Mouse (Mus musculus) urinary bladder, postnatal 10 days (tissue): Measurements from ENCODE around the gene Usp54.
"Not testable (repeated sequence)": the region's sequence is repeated elsewhere in the genome, so short reads cannot be mapped to it uniquely, and the experiment has no call there.

Experiments
- DNase-seq: peaks from one replicate; pipeline ENCODE4 v3.0.0; 2022; ENCODE audit warnings: low spot score

Usp54 gene

DNA sequence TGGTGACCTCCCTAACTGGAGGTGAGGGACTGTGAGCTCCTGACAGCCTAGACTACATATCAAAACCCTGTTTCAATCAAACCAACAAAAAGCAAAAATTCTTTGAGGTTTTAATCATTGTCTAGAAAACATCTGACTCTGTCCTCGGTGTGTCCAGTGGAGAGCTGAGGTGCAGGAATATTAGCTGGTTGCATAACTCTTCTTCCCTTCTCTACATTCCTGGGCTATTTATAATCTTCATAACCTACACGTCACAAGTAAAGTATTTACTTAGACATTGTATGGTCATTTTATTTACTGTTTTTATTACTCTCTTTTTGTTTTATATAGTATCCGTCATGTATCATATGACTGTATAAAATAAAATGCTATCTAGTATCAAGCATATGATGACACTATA lies 31.3 kb downstream of the Usp54 start:
- DNase-seq, result no peak

DNA sequence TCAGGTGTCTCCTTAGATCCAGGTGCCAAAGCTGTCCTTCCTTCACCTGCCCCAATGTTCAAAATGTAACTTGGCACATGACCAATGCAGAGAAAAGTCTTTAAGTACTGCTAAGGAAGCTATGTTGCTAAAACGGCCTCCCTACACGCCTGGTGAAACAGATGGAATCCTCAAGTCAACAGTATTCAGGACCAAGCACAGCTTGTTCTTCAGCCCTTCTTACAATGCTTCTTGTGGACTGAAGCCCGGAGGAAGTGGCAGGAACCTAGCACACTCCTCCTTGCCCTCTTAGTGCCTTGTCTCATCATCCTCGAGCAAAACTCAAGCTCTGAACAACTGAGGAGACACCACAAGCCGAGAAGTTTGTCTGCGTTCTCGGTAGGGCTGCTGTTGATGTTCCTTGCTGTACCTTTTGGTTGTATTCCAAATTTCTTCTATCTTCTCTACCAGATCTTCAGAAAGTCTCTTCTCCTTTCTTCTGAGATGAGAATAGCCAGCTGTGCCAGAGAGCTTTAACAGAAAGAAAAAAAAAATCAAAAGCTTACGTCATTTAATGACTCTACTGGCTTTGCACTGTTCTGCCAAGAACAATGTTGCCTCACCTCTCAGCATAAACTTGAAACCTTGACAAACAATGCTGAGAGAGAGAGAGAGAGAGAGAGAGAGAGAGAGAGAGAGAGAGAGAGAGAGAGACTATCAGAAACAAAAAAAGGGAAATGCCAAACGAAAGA lies 33.3 kb downstream of the Usp54 start:
- no peak for DNase-seq

DNA sequence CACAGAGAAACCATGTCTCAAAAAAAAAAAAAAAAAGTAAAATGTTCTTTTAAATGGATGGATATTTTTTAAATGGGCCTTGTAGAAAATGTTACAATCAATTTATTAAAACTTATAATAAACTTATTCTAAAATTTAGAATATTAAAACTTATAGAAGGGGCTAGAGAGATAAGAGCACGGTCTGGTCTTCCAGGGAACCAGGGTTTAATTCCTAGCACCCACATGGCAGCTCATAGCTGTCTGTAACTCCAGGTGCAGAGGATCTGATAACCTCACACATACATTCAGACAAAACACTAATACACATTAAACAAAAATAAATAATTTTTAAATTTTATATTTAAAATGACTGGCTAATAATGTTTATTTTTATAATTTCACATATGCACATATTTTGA lies 39.6 kb downstream of the Usp54 start:
- DNase-seq, result no peak

DNA sequence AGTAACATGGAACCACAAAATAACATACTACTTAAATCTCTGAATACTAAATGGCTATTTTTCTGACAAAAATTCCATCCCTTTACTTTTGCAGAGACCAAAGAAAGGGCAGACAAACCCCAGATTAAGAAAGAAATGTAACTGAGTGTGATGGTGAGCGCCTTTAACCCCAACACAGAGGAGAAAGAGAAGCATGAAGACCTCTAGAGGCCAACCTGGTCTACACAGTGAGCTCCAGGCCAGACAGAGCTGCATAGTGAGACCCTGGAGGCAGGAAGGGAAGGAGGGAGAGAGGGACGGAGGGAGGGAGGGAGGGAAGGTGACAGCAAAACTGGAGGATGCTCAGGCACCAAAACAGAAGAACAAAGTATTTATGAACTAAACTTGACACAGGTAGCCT lies 40.7 kb downstream of the Usp54 start:
- DNase-seq, result no peak

DNA sequence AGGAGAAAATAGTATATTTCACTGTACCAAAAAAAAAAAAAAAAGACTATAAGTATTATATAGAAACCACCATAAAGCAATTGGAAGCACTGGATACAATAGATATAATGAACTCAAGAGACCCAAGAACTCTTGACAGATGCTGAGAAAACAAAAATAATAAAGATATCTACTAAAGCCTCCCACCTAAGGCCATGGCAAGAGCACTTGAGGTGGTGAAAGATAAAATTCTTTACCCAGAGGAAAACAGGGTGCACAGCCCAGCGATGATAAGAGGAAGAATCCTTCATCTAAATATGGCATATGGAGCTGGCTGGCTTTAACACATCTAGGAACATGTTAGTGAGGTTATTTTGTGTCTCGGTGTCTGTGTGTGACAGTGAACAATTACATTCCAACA lies 41.3 kb downstream of the Usp54 start:
- no peak for DNase-seq

DNA sequence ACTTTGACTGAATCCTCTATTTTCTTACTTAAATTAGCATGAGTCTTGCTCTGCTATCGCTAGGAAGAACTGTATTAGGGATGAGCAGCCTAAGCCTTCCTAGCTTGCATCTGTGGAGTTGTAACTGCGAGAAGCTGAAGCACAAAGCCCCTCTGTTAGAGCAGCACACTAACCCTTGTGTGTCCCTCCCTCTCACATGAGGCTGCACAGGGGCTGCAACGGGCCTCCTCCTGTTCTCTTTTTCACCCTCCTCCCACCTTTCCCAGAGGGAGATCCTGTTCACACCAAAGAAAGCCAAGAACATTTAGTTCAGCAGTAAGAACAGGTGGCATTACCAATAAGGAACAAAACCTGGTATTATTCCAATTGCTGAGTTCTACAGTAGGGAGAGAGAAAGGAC lies 45.1 kb downstream of the Usp54 start:
- no peak for DNase-seq

DNA sequence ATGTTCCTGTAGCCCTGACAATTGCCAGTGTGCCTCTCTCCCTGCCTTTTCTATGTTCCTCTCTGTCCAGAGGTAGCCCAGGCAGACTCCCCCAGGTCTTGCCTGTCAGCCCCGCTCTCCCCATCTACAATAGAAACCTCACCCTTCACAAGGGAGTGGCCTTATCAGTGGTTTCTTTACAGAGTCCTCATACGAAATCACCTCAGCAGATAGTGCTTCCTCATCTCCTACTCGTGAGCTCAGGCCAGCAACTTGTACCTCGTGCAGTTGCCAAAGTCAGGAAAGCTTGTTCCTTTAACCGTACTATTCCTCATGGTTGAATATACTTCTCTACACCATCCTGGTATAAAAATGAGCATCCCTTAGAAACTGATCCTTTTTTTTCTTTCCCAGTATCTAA lies 53.4 kb downstream of the Usp54 start:
- no peak for DNase-seq

DNA sequence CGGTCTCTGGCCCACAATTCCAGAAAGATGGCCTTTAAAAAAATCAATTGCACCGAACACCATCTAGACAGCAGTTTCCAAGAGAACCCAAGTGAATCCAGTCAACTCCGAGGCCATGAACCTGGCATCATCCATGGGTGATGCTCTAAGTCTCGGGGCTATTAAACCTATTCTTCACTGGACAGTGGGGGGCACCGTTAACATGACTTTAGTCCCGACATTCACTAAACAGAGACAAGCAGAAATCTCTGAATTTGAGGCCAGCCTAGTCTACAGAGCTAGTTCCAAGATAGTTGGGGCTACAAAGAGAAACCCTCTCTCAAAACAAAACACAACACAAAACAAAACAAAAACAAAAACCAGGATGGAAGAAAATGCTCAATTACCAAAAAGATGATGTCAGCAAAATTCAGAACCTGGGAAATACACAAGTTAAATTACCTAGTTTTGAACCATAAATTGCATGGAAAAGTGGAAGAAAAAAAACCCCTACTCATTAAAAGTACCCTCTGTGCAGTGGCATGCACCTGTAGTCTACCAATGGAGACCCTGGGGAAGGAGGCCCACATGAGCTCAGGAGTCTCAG lies 61.9 kb downstream of the Usp54 start:
- no peak for DNase-seq

DNA sequence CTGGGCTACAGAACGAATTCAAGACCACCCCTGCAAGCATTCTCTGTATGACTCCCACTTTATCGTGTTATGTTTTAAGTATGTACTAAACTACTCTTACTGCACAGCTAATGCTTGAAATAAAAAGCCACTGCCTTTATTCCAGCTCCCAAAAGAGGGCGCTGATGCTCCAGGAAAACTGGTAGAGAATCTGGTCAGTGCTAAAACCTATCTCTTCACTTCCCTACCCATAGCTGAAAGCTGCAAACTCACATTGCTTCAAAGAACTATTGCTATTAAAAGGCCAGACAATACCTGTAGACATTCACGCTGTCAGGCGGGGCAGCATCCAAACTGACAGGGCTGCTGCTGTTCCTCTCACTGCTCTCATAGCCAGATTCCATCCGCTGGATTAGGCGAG lies 64.7 kb downstream of the Usp54 start:
- DNase-seq, result no peak

DNA sequence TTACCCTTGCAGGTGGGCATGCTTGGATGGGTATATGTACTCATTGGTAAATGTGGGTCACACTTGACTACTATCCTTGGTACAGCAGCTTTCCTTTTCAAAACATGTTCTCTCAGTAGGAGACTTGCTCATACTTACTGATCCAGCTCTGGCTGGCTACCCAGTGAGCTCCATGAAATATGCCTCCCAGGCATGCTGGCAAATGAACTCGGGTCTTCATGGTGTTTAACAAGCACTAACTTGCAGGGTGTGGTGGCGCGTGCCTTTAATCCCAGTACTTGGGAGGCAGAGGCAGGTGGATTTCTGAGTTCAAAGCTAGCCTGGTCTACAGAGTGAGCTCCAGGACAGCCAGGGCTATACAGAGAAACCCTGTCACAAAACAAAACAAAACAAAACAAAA lies 67.7 kb downstream of the Usp54 start:
- not testable (repeated sequence) for DNase-seq

DNA sequence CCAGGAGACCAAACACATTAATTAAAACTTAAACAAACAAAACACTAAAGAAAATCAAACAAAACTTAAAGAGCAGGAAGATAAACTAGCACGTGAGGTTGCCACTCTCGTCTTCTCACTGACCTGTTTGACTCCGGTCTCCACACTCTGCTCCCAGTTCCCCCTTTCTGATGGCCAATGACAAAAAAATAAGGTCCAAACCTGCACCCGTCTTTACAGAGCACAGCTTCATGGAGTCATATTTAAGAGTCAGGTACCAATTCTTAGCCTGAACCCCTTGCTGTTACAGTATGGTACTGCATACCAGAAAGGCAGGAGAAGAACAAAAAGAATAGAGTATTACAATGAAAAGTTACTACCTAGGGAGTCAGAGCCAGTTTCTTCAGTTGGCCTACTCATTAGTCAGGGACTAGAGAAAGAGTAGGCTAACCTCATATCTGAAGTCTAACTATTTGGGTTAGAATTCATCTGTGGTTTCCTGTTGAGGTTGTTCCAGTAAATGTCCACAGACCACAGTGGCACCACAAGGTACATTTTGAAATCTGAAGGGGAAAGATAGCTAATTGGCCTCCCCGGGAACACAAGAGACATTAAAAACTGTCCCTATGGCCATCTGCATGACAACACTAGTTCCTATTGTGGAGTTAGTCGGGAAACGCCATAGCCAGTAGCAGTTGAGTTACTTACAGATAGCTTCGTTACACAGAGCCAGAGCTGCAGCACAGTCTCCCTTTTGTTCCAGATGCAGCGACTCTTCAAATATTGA lies 75.4 kb downstream of the Usp54 start:
- DNase-seq, result no peak

DNA sequence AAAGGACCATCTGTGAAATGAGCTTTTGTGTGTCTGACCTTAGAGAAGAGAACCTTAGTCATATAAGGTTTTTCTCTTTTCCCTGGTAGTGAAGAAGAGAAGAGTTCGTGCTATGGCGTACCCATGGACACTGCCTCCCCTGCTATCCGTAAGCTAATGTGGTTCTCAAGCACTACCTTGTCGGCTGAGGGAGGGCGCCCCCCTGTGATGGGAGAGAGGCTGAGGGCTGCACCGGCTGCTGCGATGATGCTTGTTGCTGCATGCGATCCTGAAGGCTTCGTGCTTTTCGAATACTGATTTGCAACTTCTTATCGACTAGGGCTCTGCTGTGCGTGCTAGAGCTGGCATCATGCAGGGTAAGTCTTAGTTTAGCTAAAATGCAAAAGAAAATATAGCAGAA lies 76.2 kb downstream of the Usp54 start:
- DNase-seq, result no peak

DNA sequence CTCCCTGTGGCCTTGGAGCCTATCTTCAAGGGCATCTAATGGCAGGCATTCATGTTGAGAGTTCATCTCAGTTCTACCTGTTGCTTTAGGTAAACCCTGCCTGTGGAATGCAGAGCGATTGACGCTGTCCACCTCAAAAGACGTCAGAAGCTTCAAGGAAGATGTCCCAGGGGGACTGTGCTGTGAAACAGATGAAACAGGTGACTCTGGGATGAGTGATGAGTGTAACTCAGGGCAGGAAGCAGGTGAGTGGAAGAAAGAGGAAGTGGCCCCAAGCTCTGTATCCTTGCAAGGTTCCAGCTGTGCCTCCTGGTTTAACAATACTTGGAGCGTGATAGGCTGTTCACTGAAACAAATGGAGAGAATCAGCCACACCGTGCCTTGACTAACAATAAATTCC lies 79.0 kb downstream of the Usp54 start:
- no peak for DNase-seq

DNA sequence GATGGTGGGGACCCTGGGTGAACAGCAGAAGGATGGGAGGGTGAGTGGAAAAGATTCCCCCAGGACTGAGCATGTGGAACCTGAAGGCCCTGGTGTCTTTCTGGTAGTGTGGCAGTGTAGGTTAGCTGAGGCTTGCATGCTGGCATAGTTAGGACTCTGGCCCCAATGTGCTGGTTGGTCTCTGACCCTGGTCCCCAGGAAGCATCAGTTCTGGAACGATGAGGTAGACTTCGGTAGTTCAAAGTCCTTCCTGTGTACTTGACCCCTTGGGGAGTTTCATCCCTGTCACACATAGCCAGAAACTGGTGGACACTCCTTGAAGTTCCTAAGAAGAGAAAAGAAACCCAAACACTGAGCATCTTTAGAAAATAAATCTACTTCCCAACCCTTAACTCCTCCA lies 90.7 kb downstream of the Usp54 start:
- no peak for DNase-seq

DNA sequence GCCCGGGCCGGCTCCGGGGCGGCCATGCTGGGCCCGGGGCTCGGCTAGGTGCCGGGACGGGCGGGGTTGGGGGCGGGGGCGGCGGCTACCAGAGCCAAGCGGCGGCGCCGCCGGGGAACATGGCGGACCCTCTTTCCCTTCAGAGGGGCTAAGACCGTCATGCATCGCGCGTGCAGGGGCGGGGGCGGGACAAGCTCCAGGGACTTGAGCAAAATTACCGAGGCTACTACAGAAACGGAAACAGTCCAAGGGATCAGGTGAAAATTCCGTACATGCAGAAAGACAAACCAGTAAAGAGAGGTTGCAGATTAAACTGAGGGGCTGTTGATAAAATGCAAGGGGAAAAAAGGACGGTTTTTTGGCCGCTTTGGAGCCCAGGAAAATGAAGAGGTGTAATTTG lies 94.4 kb downstream of the Usp54 start, which contains the start of gene Ppp3cb:
Gene Ppp3cb (minus strand): TSS at position 159 of the 400 bp plus-strand sequence.
- peak; percentile 36 for DNase-seq

DNA sequence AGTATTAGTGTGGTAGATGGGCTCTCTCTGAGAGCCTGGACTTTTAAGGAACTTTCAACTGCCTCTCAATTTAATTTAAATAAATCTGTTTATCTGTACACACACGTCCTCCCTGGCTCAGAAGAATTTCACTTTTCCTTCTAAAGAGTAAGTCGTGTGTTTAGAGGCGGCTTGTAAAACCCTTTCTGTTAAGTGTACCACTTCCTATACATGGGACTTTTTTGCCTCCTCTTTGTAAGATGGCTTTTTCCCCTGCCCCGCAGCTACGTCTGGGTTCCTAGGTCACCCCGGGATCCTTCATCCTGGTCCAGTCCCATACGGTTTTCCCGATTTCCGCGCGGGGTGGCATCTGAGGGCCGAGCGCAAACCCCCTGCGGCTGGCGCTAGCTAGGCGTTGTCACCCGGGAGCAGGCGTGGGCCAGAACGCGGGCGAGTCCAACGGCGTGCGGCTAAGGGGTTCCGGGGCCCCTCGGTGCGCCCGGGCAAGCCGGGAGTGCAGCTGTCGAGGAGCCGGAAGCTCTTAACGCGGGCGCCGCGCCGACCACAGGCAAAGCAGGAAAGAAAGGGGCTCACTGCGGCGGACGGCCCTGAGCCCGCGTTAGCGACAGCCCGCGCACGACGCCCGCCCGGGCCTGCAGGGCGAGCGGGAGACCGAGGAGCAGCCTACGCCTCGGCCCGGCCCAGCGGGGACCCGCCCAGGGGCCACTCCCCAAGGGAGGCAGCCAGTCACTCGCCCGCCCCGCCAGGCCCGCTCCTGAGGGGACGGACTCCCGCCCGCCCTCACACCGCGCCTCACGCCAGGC lies 95.1 kb downstream of the Usp54 start:
- peak; percentile 71 for DNase-seq

DNA sequence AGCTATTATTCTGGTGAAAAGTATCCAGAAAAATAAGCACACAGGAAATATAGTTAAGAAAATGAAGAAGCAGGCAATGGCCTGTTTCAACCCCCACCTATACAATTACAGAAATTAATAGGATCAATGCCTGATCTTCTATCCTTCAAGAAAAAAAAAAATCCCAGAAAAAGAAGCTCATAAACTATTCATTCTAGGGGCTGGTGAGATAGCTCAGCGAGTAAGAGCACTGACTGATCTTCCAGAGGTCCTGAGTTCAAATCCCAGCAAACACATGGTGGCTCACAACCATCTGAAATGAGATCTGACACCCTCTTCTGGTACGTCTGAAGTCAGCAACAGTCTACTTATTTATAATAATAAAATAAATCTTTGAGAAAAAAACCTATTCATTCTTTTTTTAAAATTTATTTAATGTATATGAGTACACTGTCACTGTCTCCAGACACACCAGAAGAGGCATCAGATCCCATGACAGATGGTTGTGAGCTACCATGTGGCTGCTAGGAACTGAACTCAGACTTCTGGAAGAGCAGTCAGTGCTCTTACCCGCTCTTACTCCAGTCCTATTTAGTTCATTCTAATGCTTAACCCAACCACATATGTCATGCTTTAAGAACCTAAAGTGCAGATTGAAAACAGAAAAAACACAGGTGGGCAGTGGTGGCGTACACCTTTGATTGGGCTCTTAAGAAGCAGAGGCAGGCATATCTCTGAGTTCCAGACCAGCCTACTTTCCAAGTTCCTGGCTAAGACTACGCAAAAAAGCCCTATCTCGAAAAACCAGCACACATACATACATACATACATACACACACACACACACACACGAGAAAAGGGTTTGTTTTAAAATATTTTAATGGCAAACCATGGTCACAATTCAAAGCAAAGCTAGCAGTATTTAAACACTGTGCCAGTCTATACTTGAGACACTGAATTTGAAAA lies 96.1 kb downstream of the Usp54 start:
- no peak for DNase-seq

DNA sequence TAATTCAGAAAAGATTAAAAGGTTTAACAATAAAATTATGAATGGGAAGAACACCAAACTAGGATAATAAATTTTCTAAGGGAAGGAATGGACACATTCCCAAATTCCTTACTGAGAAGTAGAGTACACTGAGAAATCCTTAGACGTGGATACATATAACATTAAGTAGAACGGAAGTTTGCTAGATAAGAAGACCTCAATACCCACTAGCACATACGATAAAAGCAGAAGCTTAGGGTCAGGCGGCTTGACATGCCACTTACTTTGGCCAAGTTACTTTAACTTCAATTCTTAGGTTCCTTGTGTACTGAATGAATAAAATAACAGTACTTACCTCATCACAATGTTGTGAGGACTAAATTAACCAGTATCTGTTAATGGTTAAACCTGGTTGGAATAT lies 111.2 kb downstream of the Usp54 start:
- DNase-seq, result no peak

DNA sequence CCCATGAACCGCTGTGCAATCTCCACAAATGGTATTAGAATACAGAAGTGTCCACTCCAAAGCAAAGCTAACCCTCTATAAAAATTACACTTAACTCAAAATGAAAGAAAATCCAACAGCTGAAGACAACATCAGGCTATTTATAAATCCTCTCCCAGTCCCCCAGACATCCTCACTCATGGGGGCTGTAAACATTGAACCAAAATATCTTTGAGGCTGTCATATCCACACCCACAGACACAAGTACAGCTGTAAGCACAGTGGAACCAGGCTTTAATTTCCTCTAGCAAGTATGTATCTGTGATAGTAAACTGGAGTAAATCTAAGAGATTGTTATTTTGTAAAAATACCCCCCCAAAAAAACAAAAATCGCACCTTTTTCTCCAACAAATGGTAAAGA lies 120.7 kb downstream of the Usp54 start:
- DNase-seq, result no peak

DNA sequence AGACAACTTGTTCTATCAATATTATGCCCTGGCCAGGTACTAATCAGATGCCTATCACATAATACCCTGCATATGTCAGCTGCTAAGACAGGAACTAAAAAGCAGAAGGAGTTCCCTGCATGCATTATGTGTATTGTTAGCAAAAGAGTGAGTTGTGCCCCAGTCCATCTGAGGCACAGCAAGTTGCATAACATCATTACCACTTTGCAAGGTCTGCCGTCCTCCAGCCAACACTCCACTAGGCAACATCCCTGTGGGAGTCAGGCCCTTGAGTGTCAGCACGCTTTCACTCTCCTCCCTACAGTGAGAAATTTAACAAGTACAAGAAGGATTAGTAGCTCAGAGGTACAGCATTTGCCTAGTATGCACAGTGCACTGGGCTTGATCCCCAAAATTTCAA lies 132.4 kb downstream of the Usp54 start:
- DNase-seq, result no peak

DNA sequence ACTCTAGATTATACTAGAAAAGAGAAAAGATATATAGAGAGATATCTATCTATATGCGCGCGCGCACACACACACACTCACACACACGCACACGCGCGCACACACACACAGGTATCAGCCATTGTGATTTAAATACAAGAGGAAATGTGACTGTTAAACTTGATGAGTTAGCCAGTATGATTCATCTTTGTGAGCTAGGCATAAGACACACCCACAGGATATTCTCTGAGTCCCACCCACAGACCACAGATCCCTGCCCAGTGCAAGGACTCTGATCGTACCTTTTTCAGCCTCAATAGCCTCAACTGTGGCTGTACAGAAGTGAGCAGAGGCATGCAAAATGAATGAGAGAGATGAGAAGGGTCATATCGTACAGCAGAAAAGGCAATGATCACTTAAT lies 137.9 kb downstream of the Usp54 start:
- no peak for DNase-seq
